Mouse (Mus musculus) common myeloid progenitor, adult 5-6 weeks (primary cell): ENCODE measurements around the gene Dstyk. TPM values are rescaled to one million over a fixed set of nuclear protein-coding genes. Genes with fewer than 3 reads are reported as not detected.

Experiments
- ATAC-seq: replicated peaks from 2 replicates; pipeline ENCODE4 v1.8.0; 2016; ENCODE audit warnings: low read depth, mild to moderate bottlenecking, moderate TSS enrichment, inconsistent platforms; ENCODE audit not compliant: poor library complexity, severe bottlenecking
- total RNA-seq: library from RNA; stranded (forward); fragments of 200-1000, 187-1606 nt; gene quantifications from 2 replicates; pipeline ENCODE4 v1.2.3, GENCODE M21; 2017

Dstyk gene
- total RNA-seq, 1 experiment from 2014 or later, result 25.7 TPM

- ATAC-seq, result no peak
Observed at GRCm38 (mm10) chr1:132505155-132505554, 87.8 kb downstream of the Dstyk start.

GRCm38 (mm10) chr1:132506058-132506457, 88.7 kb downstream of the Dstyk start, which contains the start of gene Tmem81:
Tmem81 (plus strand) TSS chr1:132506230.
- ATAC-seq, result no peak

DNA sequence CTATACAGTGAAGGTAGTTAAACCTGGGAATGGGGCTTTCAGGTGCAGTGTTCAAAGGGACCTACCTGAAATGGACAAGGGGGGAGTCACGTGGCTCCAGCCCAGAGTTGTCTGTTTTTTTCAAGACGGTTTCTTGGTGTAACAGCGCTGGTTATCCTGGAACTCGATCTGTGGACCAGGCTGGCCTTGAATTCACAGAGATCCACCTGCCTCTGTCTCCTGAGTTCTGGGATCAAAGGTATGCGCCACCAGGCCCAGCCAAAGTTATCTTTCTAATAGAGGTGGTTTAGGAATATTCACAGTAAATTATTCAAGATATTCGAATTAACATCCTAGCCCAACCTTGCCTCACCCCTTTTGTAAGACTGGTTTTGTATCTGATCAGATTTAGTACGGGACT, 89.3 kb downstream of the Dstyk start:
- no peak for ATAC-seq

- no peak for ATAC-seq
Observed at GRCm38 (mm10) chr1:132509771-132510170, 92.4 kb downstream of the Dstyk start.

GRCm38 (mm10) chr1:132511521-132511920, 94.2 kb downstream of the Dstyk start:
- ATAC-seq, result no peak

- no peak for ATAC-seq
Observed at GRCm38 (mm10) chr1:132512106-132512505, 94.8 kb downstream of the Dstyk start.

DNA sequence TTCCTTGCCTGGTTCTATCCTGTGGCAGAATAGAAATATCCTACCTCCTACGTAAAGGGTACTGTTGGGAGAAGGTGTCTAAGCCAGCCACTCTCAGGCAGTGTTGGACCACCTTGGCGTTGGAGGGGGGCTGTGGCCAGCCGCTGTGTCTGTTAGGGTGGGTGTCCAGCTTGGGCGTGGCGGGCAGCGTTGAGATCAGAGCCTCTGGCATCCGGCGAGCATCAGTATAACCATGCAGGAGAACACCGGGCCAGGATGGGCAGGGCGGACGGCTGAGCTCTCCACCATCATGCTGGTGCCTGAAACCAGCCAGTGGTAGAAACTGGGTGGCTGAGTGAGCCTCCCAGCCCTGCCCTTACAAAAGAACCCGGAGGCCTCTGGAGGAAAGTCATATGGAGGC, 98.0 kb downstream of the Dstyk start:
- ATAC-seq, result no peak

Other genes starting within 250 kb of the Dstyk start
- not detected in 2 replicates for gene Lemd1, start 226.1 kb upstream of the Dstyk start, total RNA-seq
- not detected in 2 replicates for gene AC124108.1, start 226.1 kb upstream of the Dstyk start, total RNA-seq
- not detected in 2 replicates for gene Gm10188, start 187.8 kb upstream of the Dstyk start, total RNA-seq
- not detected in 2 replicates for gene Klhdc8a, start 118.9 kb upstream of the Dstyk start, total RNA-seq
- gene Nuak2, start 101.4 kb upstream of the Dstyk start, total RNA-seq, result 8.0 and 12.0 TPM in 2 replicates
- gene Tmcc2, start 26.3 kb upstream of the Dstyk start, total RNA-seq, result 8.0 and 14.4 TPM in 2 replicates
- 47.4 and 56.9 TPM in 2 replicates for gene Rbbp5, start 59.8 kb downstream of the Dstyk start, total RNA-seq
- 3.0 and 6.3 TPM in 2 replicates for gene Tmem81, start 88.7 kb downstream of the Dstyk start, total RNA-seq
- gene Cntn2, start 125.7 kb downstream of the Dstyk start, total RNA-seq, result not detected in 2 replicates